Mouse (Mus musculus) heart, postnatal 0 days (tissue): ENCODE measurements around the gene Slc24a3. TPM values are rescaled to one million over a fixed set of nuclear protein-coding genes. Genes with fewer than 3 reads are reported as not detected.
A peak's percentile ranks its signal among the peaks of the same experiment; 100 is the strongest.

ENCODE experiments used
- ATAC-seq: fragments of 200-750 bp; cut with Nextera tagmentation; 2 replicates; pipeline ENCODE4 v1.8.0; 2017; ENCODE audit warnings: low read depth, moderate number of reproducible peaks, moderate library complexity; ENCODE audit not compliant: insufficient read depth
- DNase-seq: peaks from one replicate; pipeline ENCODE4 v3.0.0-alpha.2; 2016; ENCODE audit warnings: low spot score
- H3K27ac ChIP-seq: fragments of 300-500 bp; sonication (generic); 2 replicates; pipeline ENCODE4 v1.5.1; 2014; ENCODE audit warnings: low read depth, mild to moderate bottlenecking
- H3K27me3 ChIP-seq: fragments of 300-500 bp; sonication (generic); 2 replicates; pipeline ENCODE4 v1.6.1; 2014; ENCODE audit warnings: low read length, mixed read lengths; ENCODE audit not compliant: control insufficient read depth, insufficient read depth
- H3K36me3 ChIP-seq: fragments of 300-500 bp; sonication (generic); replicated peaks from 2 replicates; pipeline ENCODE4 v1.6.1; 2014; ENCODE audit warnings: low read length, mixed read lengths; ENCODE audit not compliant: control insufficient read depth, insufficient read depth
- H3K4me1 ChIP-seq: fragments of 300-500 bp; sonication (generic); 2 replicates; pipeline ENCODE4 v1.6.1; 2014; ENCODE audit warnings: antibody characterized with exemption; ENCODE audit not compliant: control insufficient read depth, insufficient read depth
- H3K4me2 ChIP-seq: fragments of 300-500 bp; sonication (generic); 2 replicates; pipeline ENCODE4 v1.6.1; 2014; ENCODE audit warnings: low read depth, mild to moderate bottlenecking, low read length, moderate library complexity
- H3K4me3 ChIP-seq: fragments of 300-500 bp; sonication (generic); 2 replicates; pipeline ENCODE4 v1.5.1; 2014; ENCODE audit warnings: low read depth, low read length
- H3K9ac ChIP-seq: fragments of 300-500 bp; sonication (generic); replicated peaks from 2 replicates; pipeline ENCODE4 v1.6.1; 2014; ENCODE audit warnings: low read depth, low read length, mixed read lengths
- H3K9me3 ChIP-seq: fragments of 300-500 bp; sonication (generic); replicated peaks from 2 replicates; pipeline ENCODE4 v1.6.1; 2016; ENCODE audit warnings: low read length; ENCODE audit not compliant: control insufficient read depth
- CTCF ChIP-seq: IDR thresholded peaks from 2 replicates; pipeline ENCODE4 v1.5.1; 2016; ENCODE audit warnings: antibody characterized with exemption, control low read depth, low read depth
- EP300 ChIP-seq: IDR thresholded peaks from 2 replicates; pipeline ENCODE4 v1.6.1; 2016; ENCODE audit warnings: antibody characterized with exemption, low read depth
- WGBS: fragments of 180-500 bp; shearing (Covaris S2); extraction: QIAGEN DNeasy Blood & Tissue Kit; methylation state at CpG from one replicate; pipeline ENCODE4 v1.1.7; 2014; 5-methylcytosine and 5-hydroxymethylcytosine counted together
- polyA plus RNA-seq: library from polyadenylated mRNA; unstranded; fragments of >200 nt; fragmentation: Nextera tagmentation; extraction: Ambion mirVana; gene quantifications from 2 replicates; pipeline ENCODE4 v1.2.1, GENCODE M21; 2015
- total RNA-seq: library from RNA; depleted of rRNA; stranded (reverse); fragments of >200 nt; gene quantifications from 2 replicates; pipeline ENCODE4 v1.2.3, GENCODE M21; 2014; ENCODE audit warnings: low replicate concordance

Slc24a3 gene
- total and polyA plus RNA-seq, 2 experiments from 2014 or later = 0.63 to 3.7 TPM

DNA sequence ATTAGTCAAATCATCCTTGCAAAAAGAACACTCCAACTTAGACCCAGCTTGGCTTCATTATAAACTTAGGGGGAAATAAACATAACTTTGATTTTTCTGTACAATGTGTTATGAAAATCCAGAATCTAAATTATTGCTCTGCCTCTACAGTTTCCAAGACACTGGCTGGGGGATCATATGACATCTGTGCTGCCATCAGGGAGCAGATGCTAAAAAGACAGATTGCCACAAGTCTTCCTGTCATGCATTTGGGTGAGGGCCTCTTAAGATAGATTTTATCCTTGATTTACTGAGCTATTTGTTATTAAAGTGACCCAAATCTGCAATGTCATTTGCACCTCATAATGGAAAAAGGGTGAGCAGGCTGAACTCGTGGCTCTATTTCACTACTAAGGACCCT, 99.2 kb downstream of the Slc24a3 start:
- no peak overlapping the region for H3K9ac ChIP-seq
- DNase-seq = no peak
- no peaks in the 10 kb centered on the region for H3K9me3 ChIP-seq
- H3K27ac ChIP-seq = no peak overlapping the region
- no peak overlapping the region for H3K4me2 ChIP-seq
- H3K27me3 ChIP-seq = no peaks in the 10 kb centered on the region
- H3K4me1 ChIP-seq = no peaks in the 10 kb centered on the region
- WGBS = 57% methylated on average over 1 of the region's 1 CpGs
- no peak for TF ChIP-seq EP300
- no peak for TF ChIP-seq CTCF
- H3K4me3 ChIP-seq = no peak overlapping the region
- H3K36me3 ChIP-seq = no peaks in the 10 kb centered on the region
- no peak for ATAC-seq

DNA sequence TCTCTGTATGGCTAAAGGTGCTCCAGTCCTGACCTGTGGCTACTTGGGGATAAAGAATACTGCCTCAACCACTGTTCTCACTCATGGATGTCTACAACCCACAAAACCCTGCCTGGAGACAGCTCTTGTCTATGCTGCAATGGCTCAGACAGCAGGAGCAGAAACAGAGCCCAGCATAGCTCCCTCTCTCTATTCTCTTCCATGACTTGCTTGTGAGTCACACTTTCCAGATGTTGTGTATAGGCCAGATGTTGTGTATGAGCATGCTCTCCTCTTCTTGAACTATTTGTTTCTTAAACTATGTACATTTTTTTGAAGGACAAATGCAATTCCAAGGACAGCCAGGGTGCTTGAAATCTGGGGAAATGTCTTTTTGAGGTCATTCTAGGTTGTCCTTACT, 101.4 kb downstream of the Slc24a3 start:
- H3K27me3 ChIP-seq = no peaks in the 10 kb centered on the region
- ATAC-seq = no peak
- no peak overlapping the region for H3K27ac ChIP-seq

DNA sequence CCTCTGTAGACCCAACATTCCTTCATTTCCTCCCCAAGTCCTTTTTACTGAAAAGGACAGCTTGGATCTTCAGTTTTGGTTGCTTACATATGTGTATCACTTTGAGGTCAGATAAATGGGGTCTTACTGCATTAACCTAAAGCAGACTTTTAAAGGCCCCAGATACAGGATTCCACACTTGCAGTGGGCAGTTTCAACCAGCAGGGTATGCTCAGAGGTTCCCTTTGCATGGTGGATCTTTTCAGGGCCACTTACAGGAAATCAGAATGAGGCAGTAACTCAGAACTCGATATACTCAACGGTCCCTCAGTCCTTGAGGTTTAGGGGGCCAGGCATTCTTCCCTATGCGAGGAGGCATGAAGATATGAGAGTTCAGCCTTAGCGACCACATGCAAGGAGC, 101.9 kb downstream of the Slc24a3 start:
- H3K9me3 ChIP-seq = no peaks in the 10 kb centered on the region
- no peak for TF ChIP-seq EP300
- peak; percentile 37 for TF ChIP-seq CTCF
- WGBS = 69% methylated on average over 4 of the region's 4 CpGs
- H3K36me3 ChIP-seq = no peaks in the 10 kb centered on the region
- no peak for ATAC-seq
- no peak overlapping the region for H3K4me3 ChIP-seq
- H3K9ac ChIP-seq = no peak overlapping the region
- H3K4me2 ChIP-seq = no peak overlapping the region
- DNase-seq = no peak
- H3K4me1 ChIP-seq = no peaks in the 10 kb centered on the region
- no peaks in the 10 kb centered on the region for H3K27me3 ChIP-seq
- H3K27ac ChIP-seq = no peak overlapping the region

More for the DNA sequence above, 101.4 kb downstream of the Slc24a3 start:
- no peak overlapping the region for H3K4me3 ChIP-seq
- no peak for DNase-seq
- TF ChIP-seq CTCF (no peak), EP300 (no peak)
- no peaks in the 10 kb centered on the region for H3K4me1 ChIP-seq
- H3K9ac ChIP-seq = no peak overlapping the region
- no peaks in the 10 kb centered on the region for H3K36me3 ChIP-seq
- H3K9me3 ChIP-seq = no peaks in the 10 kb centered on the region
- H3K4me2 ChIP-seq = no peak overlapping the region

DNA sequence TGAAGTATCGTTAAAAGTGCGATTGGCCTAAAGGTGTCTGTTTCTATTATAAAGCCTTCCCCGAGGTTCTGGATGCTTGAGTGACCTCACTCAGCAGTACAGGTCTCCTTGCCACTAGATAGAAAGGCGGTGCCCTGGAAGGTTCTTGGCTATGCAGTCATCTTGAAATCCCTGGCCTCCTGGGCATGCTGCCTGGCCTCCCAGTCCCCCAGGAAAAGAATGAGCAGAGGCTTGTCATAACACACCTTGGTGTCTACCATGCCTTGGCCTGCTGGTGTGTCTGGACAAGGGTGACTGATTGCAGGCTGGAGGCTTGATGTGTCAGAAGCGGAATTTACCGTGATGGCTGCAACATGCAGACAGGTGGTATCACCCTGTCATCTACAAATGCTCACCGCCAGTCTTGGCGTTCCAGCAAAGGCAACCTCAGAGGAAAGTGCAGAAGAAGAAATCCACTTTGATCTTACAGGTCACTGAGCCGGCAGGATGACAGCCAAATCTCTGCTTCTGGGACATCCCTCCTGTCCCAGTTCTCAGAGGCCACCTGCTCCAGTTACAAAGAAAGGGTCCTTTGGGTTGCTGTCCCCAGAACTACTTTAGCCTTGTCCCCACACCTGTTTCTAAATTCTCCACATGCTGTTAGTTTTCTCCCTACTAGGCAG, 106.6 kb downstream of the Slc24a3 start:
- no peaks in the 10 kb centered on the region for H3K27me3 ChIP-seq
- ATAC-seq (no peak), DNase-seq (no peak)
- no peak overlapping the region for H3K27ac ChIP-seq
- TF ChIP-seq CTCF = no peak
- no peak for TF ChIP-seq EP300
- no peaks in the 10 kb centered on the region for H3K9me3 ChIP-seq
- H3K4me1 ChIP-seq = no peaks in the 10 kb centered on the region
- no peaks in the 10 kb centered on the region for H3K36me3 ChIP-seq
- no peak overlapping the region for H3K4me2 ChIP-seq
- WGBS = 76% methylated on average over 9 of the region's 9 CpGs
- no peak overlapping the region for H3K9ac ChIP-seq
- no peak overlapping the region for H3K4me3 ChIP-seq

DNA sequence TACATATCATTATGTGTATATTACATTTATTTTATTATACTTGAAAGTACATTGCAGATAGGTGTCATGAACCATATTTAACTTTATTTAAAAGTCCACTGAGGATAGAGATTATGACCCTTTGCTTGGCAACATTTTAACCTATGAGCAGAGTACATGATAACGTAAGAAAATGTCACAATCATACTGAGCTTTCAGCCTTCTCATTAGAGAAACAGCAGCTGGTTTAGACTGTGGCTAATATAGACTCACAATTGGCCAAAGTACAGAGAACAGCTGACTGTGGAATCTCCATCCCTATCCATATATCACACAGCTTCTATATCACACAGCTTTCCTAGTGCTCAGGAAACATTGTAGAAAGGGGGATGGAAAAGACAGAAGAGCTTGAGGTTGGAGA, 111.8 kb downstream of the Slc24a3 start:
- ATAC-seq (no peak), DNase-seq (no peak)
- H3K4me1 ChIP-seq = no peaks in the 10 kb centered on the region
- no peak for TF ChIP-seq CTCF
- TF ChIP-seq EP300 = no peak
- H3K27me3 ChIP-seq = no peaks in the 10 kb centered on the region
- no peak overlapping the region for H3K4me3 ChIP-seq
- H3K27ac ChIP-seq = no peak overlapping the region
- WGBS = 56% methylated on average over 1 of the region's 1 CpGs
- no peaks in the 10 kb centered on the region for H3K9me3 ChIP-seq
- H3K9ac ChIP-seq = no peak overlapping the region
- no peak overlapping the region for H3K4me2 ChIP-seq
- no peaks in the 10 kb centered on the region for H3K36me3 ChIP-seq

DNA sequence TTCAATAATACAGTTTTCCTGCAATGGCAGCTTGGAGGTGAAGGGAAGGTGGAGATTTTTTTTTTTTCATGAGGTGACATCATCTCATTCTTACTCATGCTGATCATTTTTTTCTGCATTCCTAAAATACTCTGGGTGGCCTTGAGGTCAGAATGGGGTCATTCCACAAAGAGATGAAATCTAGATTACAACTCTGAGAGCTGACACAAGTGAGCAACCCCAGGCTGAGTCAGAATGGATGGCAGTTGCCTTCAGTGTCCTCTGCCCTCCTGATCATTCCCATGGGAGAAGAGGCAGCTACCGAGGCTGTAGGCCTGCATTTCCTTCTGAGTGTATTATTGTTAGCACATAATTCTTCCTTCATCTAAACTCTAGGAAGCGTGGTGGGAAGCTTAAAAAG, 116.2 kb downstream of the Slc24a3 start:
- Histone ChIP-seq H3K27me3 (no peaks in the 10 kb centered on the region), H3K4me1 (no peaks in the 10 kb centered on the region), H3K27ac (no peak overlapping the region), H3K9ac (no peak overlapping the region), H3K9me3 (no peaks in the 10 kb centered on the region), H3K36me3 (no peaks in the 10 kb centered on the region), H3K4me2 (no peak overlapping the region), H3K4me3 (no peak overlapping the region)
- TF ChIP-seq EP300 = no peak
- no peak for TF ChIP-seq CTCF
- DNase-seq = no peak
- WGBS = 41% methylated on average over 2 of the region's 2 CpGs
- no peak for ATAC-seq
